Mouse (Mus musculus): ENCODE results near the gene Vat1.
"Not testable (repeated sequence)": the region's sequence is repeated elsewhere in the genome, so short reads cannot be mapped to it uniquely, and the experiment has no call there.

Vat1 gene

GRCm38 (mm10) chr11:101465869-101466551 is at the start of gene Vat1:
Vat1 (minus strand) TSS chr11:101466230.
- peak; percentile 67 for DNase-seq (ENCODE audit: low read depth, low spot score)

GRCm38 (mm10) chr11:101507090-101507489 is 41.1 kb upstream of the Vat1 start:
- DNase-seq (ENCODE audit: low read depth, low spot score) = no peak

- DNase-seq (ENCODE audit: low read depth, low spot score) = no peak
Observed at GRCm38 (mm10) chr11:101506269-101506780, 40.3 kb upstream of the Vat1 start.

DNA sequence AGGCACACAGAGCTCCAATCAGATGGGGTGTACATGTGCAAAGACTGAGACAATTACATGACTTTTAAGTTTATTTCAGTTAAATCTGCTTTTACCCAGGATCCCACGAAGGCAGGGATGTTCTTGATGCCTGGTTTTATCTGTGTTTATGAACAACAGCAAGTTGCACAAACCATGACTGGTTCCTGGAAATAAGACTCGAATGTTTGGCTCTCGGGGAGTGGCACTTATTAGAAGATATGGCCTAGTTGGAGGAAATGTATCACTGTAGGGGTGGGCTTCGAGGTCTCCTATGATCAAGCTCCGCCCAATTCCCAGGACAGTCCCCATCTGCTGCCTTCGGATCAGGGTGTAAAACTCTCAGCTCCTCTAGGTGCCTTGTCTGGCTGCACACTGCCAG is 20.1 kb upstream of the Vat1 start:
- no peak for DNase-seq (ENCODE audit: low read depth, low spot score)

- DNase-seq (ENCODE audit: low read depth, low spot score) = no peak
Observed at GRCm38 (mm10) chr11:101485509-101486028, 19.5 kb upstream of the Vat1 start.

DNA sequence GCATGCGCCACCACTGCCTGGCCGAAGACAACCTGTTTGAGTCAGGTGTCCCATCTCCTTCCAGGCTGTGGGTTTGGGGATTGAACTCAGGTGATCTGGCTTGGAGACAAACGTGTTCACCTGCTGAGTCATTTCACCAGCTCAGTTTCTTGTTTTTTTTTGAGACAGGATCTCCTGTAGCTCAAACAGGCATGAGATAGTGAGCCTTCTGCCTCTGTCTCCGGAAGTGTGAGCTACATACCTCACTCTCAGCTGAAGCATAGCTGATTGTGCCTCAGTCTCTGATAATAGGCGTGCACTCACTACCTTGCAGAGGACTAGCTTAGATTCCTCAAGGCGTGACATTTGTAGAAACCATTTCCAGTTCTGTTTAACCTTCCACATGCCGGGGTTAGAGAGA is 18.8 kb upstream of the Vat1 start:
- DNase-seq (ENCODE audit: low read depth, low spot score) = no peak

DNA sequence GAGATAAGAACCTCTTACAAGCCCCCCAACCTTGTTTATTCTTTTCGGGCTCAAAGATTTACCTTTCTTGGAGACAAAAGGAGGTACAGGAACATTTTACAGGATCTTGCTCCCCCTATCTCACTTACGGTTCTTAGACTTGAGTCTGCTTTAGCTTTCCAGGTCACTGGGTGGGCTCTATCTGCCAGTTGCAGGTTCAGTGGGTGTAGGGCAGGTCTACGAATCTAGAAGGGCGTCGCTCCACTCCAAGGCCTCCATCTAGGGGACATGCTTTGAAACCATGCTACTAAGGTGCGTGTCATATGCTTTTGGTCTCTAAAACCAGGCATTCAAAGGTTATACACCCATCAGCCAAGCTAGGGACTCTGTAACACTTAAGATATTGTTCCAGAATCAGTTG is 18.2 kb upstream of the Vat1 start:
- no peak for DNase-seq (ENCODE audit: low read depth, low spot score)

- DNase-seq (ENCODE audit: low read depth, low spot score) = no peak
Observed at GRCm38 (mm10) chr11:101483804-101484203, 17.8 kb upstream of the Vat1 start.

DNA sequence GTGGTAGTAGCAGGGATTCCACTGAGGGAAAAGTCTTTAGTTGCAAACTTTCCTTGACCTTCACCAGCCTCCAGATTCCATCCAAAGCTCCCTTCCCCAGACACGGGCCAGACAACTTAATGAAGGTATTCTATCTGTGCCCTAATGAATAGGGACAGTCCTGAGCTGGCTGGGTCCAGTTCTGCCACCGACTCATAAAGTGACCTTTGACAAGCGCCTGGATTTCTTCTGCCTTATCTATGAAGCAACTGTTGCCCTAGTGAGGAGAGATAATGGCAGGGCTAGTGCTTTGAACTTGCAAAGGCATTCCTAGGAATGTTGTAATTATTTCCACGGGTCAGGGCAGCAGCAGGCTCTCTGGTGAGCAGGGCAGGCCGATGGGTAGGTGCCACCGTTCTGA is 14.9 kb upstream of the Vat1 start:
- no peak for DNase-seq (ENCODE audit: low read depth, low spot score)

GRCm38 (mm10) chr11:101479171-101479635 is 13.2 kb upstream of the Vat1 start:
- DNase-seq (ENCODE audit: low read depth, low spot score) = no peak

- DNase-seq (ENCODE audit: low read depth, low spot score) = peak; percentile 28
Observed at GRCm38 (mm10) chr11:101477552-101478211, 11.7 kb upstream of the Vat1 start.

DNA sequence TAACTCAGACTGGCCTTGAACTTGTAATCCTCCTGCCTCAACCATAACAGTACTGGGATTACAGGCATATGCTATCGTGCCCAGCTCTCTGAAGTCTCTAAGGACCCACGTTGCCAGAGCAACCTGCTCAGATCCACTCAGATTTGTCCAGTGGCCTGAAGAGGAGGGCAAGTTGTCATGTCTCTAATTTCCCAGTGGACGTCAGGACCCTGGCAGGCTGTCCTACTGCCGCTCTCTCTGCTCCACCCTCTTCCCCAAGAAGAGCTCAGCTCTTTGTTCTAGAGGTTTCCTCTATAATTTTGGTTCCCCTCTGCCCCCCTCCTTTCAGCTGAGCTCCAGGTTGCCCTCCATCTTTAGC is 11.1 kb upstream of the Vat1 start:
- no peak for DNase-seq (ENCODE audit: low read depth, low spot score)

DNA sequence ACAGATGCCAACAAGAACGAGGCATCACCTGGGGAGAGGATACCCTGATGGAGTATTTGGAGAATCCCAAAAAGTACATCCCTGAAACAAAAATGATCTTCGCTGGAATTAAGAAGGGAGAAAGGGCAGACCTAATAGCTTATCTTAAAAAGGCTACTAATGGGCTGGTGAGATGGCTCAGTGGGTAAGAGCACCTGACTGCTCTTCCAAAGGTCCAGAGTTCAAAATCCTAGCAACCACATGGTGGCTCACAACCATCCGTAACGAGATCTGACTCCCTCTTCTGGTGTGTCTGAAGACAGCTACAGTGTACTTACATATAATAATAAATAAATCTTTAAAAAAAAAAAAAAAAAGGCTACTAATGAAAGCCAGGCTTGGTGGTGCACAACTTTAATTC is 10.3 kb upstream of the Vat1 start:
- not testable (repeated sequence) for DNase-seq (ENCODE audit: low read depth, low spot score)

GRCm38 (mm10) chr11:101474298-101474697 is 8.3 kb upstream of the Vat1 start:
- no peak for DNase-seq (ENCODE audit: low read depth, low spot score)

DNA sequence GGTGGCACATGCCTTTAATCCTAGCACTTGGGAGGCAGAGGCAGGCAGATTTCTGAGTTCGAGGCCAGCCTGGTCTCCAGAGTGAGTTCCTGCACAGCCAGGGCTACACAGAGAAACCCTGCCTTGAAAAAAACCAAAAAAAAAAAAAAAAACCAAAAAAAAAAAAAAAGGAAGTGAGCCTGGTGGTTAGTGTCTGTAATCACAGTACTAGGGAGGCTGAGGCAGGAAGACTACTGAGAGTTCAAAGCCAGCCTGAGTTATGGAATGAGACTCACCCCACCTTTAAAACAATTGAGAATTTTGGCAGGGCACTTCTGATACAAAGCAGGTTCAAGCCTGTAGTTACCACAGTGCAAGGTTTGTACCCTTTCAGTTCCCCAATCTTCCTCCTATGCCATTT is 7.7 kb upstream of the Vat1 start:
- not testable (repeated sequence) for DNase-seq (ENCODE audit: low read depth, low spot score)

DNA sequence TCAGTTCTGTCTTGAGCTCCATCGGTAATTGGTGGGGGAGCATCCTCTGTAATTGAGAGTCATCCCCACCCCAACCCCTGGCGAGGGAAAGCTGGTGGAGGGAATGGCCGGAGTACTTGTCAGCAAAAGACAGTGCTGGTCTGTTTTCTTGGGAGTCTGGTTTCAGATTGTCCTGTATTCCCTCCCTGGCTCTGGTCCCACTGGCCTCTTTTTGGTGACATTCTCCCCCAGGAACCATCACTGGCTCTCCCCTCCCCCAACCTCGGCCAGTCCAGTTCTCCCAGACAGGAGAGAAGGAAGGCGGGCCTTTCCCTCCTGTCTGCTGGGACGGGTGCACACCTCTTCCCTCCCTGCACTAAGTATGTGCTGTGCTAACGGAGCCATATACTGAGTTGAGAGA is 6.3 kb upstream of the Vat1 start:
- no peak for DNase-seq (ENCODE audit: low read depth, low spot score)

DNA sequence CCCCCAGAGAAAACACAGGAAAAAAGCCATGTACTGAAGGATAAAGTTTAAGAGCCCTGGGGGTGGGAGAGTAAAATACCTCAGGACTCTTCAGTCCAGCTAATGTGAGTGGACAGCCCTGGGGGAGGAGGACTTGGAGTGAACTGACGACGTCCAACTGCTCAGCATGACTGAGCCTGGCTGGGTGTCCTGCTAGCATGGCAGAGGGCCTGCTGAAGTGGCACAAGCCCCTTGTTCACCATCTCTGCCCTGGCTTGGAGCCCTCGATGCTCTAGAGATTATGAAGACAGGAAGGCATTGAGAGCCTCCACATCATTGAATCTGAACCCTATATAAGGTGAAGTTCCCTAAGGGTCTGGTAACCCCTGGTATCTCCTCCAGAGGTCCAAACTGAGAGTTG is 5.9 kb upstream of the Vat1 start:
- DNase-seq (ENCODE audit: low read depth, low spot score) = no peak

DNA sequence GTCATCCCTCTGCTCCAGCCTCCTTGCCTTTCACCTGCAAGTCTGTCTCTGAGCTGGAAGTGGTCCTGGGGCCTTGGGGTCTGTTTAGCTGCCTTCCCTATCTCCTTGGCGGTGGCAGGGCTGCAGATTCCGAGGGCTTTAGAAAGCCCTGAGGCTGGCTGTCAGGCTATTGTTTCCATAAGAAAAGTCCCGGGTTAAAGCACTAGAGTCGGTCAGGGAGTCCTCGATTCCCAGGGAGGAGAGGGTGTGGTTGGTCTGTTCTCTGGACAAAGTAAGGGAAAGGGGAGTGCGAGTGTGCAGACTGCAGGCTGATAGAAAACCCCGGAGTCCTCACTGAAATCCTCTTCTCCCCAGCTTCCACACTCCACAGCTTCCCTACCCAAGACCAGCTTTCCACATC is 4.2 kb upstream of the Vat1 start:
- DNase-seq (ENCODE audit: low read depth, low spot score) = no peak

DNA sequence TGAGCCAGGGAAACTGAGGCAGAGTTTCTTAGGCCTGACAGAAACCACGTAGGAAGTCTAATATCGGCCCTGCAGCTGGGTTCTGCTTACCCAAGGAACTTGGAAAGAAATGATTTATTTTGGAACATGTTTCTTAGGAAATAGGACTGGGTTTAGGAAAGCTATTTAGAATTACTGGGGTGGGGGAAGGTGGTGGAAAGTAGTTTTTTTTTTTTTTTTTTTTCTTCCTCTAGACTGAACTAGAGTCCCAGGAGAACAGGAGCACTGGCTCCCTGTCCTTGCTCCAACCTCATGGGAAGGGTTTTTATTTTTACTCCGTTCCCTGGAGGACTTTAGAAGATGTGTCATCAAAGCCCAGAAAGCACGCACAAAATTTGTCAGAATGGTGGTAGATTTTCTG is 3.1 kb upstream of the Vat1 start:
- DNase-seq (ENCODE audit: low read depth, low spot score) = no peak

DNA sequence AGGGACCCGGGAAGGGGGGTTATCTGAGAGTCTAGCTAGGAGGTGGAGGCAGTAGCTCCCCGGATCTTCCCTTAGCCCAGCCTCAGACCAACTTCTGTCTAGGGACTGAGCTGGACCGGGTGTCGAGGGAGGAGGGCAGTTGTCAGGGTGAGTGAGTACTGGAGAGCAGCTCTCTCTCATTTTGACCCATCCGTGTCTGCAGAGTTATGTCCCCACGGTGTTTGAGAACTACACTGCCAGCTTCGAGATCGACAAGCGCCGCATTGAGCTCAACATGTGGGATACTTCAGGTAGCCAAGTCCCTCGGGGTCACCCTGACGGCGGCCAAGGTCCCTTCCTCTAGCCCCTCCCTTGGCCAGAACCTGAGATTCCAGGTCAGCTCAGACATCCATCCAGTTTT is 2.7 kb upstream of the Vat1 start:
- no peak for DNase-seq (ENCODE audit: low read depth, low spot score)

DNA sequence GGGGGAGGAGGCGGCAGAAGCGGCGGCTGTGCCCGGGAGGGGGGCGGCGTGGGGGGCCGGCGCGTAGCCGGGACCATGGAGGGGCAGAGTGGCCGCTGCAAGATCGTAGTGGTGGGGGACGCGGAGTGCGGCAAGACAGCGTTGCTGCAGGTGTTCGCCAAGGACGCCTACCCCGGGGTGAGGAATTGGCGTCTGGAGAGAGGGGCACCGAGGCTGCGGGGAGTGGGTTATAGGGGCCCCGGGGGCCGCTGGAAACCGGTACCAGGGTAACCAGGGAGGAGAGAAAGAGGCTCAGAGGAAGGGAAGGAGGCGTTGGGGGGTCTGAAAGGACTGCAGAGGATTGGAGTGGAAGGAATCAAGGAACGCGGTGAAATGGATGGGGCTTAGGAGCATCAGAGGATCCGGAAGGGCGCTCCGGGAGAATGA is 2.2 kb upstream of the Vat1 start:
- DNase-seq (ENCODE audit: low read depth, low spot score) = no peak

DNA sequence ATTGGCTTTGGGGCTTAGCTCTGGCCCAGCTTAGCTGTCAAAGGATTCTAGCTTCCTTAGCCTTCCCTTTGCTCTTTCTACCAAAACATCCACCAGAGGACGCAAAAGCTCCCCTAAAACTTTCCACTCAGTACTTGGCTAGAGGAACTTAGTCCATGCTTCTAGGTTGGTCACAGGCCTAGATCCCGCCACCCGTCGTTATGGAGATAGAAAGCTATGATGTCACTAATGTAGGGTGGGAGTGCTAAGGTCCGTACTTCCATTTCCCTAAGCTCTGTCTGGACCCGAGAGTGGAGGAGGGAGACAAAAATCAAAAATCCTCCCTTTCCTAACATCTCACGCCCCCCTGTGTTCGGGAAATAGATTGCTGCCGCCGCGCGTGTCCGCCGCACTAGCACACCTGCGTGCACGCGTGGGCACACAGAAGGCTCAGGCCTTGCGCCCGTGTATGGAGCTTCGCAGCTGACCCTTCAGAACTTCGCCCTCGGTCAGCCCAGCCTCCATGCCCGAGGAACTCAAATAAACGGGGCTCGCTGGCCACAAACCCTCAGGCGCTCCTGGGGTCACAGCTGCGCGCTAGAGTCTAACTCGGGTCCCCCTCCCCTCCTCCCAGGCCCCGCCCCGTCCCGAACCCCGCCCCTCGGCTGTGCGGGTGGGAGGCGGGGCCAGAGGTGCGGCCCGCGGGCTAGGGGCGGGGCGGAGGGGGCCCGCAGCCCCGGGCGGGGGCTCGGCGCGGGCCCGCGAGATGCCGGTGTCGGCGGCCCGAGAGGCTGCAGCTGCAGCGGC is 1.6 kb upstream of the Vat1 start:
- peak; percentile 73 for DNase-seq (ENCODE audit: low read depth, low spot score)
